Mouse (Mus musculus) embryonic facial prominence, embryonic 14.5 days (tissue): ENCODE data around the gene Sept9. TPM values are rescaled to one million over a fixed set of nuclear protein-coding genes. Genes with fewer than 3 reads are reported as not detected.
"Not testable (repeated sequence)": the region's sequence is repeated elsewhere in the genome, so short reads cannot be mapped to it uniquely, and the experiment has no call there.

Source experiments
- ATAC-seq: fragments of 200-750 bp; cut with Nextera tagmentation; 2 replicates; pipeline ENCODE4 v1.8.0; 2017; ENCODE audit warnings: low read depth, moderate number of reproducible peaks, moderate TSS enrichment
- DNase-seq: peaks from one replicate; pipeline ENCODE4 v3.0.0-alpha.2; 2015; ENCODE audit warnings: low spot score
- H3K27ac ChIP-seq: fragments of 300-500 bp; sonication (generic); replicated peaks from 2 replicates; pipeline ENCODE4 v1.5.1; 2014; ENCODE audit warnings: low read depth, mild to moderate bottlenecking, low read length, moderate library complexity
- H3K27me3 ChIP-seq: fragments of 300-500 bp; sonication (generic); replicated peaks from 2 replicates; pipeline ENCODE4 v1.6.1; 2014; ENCODE audit warnings: low read length; ENCODE audit not compliant: control insufficient read depth, insufficient read depth
- H3K36me3 ChIP-seq: fragments of 300-500 bp; sonication (generic); 2 replicates; pipeline ENCODE4 v1.6.1; 2014; ENCODE audit warnings: low read length, mixed read lengths; ENCODE audit not compliant: control insufficient read depth, insufficient read depth
- H3K4me1 ChIP-seq: fragments of 300-500 bp; sonication (generic); 2 replicates; pipeline ENCODE4 v1.6.1; 2014; ENCODE audit warnings: antibody characterized with exemption, low read length; ENCODE audit not compliant: control insufficient read depth, insufficient read depth
- H3K4me2 ChIP-seq: fragments of 300-500 bp; sonication (generic); 2 replicates; pipeline ENCODE4 v1.6.1; 2014; ENCODE audit warnings: low read depth, mild to moderate bottlenecking, low read length, moderate library complexity, mixed read lengths
- H3K4me3 ChIP-seq: fragments of 300-500 bp; sonication (generic); 2 replicates; pipeline ENCODE4 v1.5.1; 2014; ENCODE audit warnings: low read depth, mild to moderate bottlenecking, low read length
- H3K9ac ChIP-seq: fragments of 300-500 bp; sonication (generic); 2 replicates; pipeline ENCODE4 v1.6.1; 2014; ENCODE audit warnings: low read depth, mild to moderate bottlenecking, low read length, moderate library complexity, mixed read lengths
- H3K9me3 ChIP-seq: fragments of 300-500 bp; sonication (generic); 2 replicates; pipeline ENCODE4 v1.6.1; 2016; ENCODE audit warnings: low read length; ENCODE audit not compliant: control insufficient read depth
- WGBS: fragments of 180-500 bp; shearing (Covaris S2); extraction: QIAGEN DNeasy Blood & Tissue Kit; methylation state at CpG from one replicate; pipeline ENCODE4 v1.1.7; 2014; 5-methylcytosine and 5-hydroxymethylcytosine counted together
- polyA plus RNA-seq: library from polyadenylated mRNA; unstranded; fragments of >200 nt; fragmentation: Nextera tagmentation; extraction: Ambion mirVana; gene quantifications from 2 replicates; pipeline ENCODE4 v1.2.1, GENCODE M21; 2014

Sept9 gene
- polyA plus RNA-seq, 1 experiment from 2014 or later, result 115 TPM

GRCm38 (mm10) chr11:117338503-117338902 lies 139.0 kb downstream of the Sept9 start:
- no peak overlapping the region for H3K27ac ChIP-seq
- H3K27me3 ChIP-seq, result no peaks in the 10 kb centered on the region
- no peaks in the 10 kb centered on the region for H3K9me3 ChIP-seq
- 68% methylated on average over 8 of the region's 8 CpGs for WGBS
- 0 out of 2 replicates have a peak overlapping the region, but pooled peaks have one; percentile 30 for H3K9ac ChIP-seq
- H3K36me3 ChIP-seq, result 0 out of 2 replicates have a peak, but pooled peaks cover 2% of the 10 kb centered on the region
- H3K4me2 ChIP-seq, result no peak overlapping the region
- ATAC-seq (peak; percentile 24), DNase-seq (peak; percentile 80)
- H3K4me1 ChIP-seq, result peaks cover 50% of the 10 kb centered on the region
- no peak overlapping the region for H3K4me3 ChIP-seq

- Histone ChIP-seq H3K36me3 (0 out of 2 replicates have a peak, but pooled peaks cover 2% of the 10 kb centered on the region), H3K9ac (no peak overlapping the region), H3K9me3 (no peaks in the 10 kb centered on the region), H3K4me3 (no peak overlapping the region), H3K27me3 (no peaks in the 10 kb centered on the region), H3K27ac (no peak overlapping the region), H3K4me2 (no peak overlapping the region), H3K4me1 (peaks cover 50% of the 10 kb centered on the region)
- DNase-seq (no peak), ATAC-seq (no peak)
- WGBS, result 89% methylated on average over 3 of the region's 3 CpGs
Observed at GRCm38 (mm10) chr11:117339050-117339449, 139.6 kb downstream of the Sept9 start.

GRCm38 (mm10) chr11:117341218-117341617 lies 141.8 kb downstream of the Sept9 start:
- 61% methylated on average over 7 of the region's 7 CpGs for WGBS
- H3K27ac ChIP-seq, result 0 out of 2 replicates have a peak overlapping the region, but pooled peaks have one; percentile 8
- no peak overlapping the region for H3K9ac ChIP-seq
- ATAC-seq (no peak), DNase-seq (no peak)
- 0 out of 2 replicates have a peak, but pooled peaks cover 2% of the 10 kb centered on the region for H3K36me3 ChIP-seq
- no peaks in the 10 kb centered on the region for H3K9me3 ChIP-seq
- H3K27me3 ChIP-seq, result no peaks in the 10 kb centered on the region
- peaks cover 58% of the 10 kb centered on the region for H3K4me1 ChIP-seq
- no peak overlapping the region for H3K4me2 ChIP-seq
- H3K4me3 ChIP-seq, result no peak overlapping the region

- Histone ChIP-seq H3K4me1 (peaks cover 67% of the 10 kb centered on the region), H3K9me3 (no peaks in the 10 kb centered on the region), H3K4me3 (no peak overlapping the region), H3K36me3 (0 out of 2 replicates have a peak, but pooled peaks cover 2% of the 10 kb centered on the region), H3K27me3 (no peaks in the 10 kb centered on the region), H3K27ac (no peak overlapping the region), H3K4me2 (no peak overlapping the region), H3K9ac (no peak overlapping the region)
- ATAC-seq (no peak), DNase-seq (no peak)
- WGBS, result 93% methylated on average over 7 of the region's 7 CpGs
Observed at GRCm38 (mm10) chr11:117342076-117342475, 142.6 kb downstream of the Sept9 start.

- H3K9me3 ChIP-seq, H3K4me2 ChIP-seq, H3K4me3 ChIP-seq, H3K36me3 ChIP-seq, H3K27me3 ChIP-seq, H3K27ac ChIP-seq, H3K9ac ChIP-seq, ATAC-seq, DNase-seq: not testable (repeated sequence)
- 88% methylated on average over 6 of the region's 6 CpGs for WGBS
- H3K4me1 ChIP-seq, result peaks cover 71% of the 10 kb centered on the region
Observed at GRCm38 (mm10) chr11:117342490-117342889, 143.0 kb downstream of the Sept9 start.

- WGBS, result 83% methylated on average over 5 of the region's 5 CpGs
- Histone ChIP-seq H3K9ac (no peak overlapping the region), H3K4me3 (no peak overlapping the region), H3K9me3 (no peaks in the 10 kb centered on the region), H3K4me2 (no peak overlapping the region), H3K4me1 (peaks cover 72% of the 10 kb centered on the region), H3K36me3 (0 out of 2 replicates have a peak, but pooled peaks cover 2% of the 10 kb centered on the region), H3K27me3 (no peaks in the 10 kb centered on the region), H3K27ac (peak overlapping the region; percentile 84; the same call in 1 of the 2 replicates)
- ATAC-seq, result no peak
- no peak for DNase-seq
Observed at GRCm38 (mm10) chr11:117343800-117344199, 144.3 kb downstream of the Sept9 start.

GRCm38 (mm10) chr11:117344339-117345021 lies 145.0 kb downstream of the Sept9 start:
- Histone ChIP-seq H3K9me3 (no peaks in the 10 kb centered on the region), H3K4me2 (peak overlapping the region; percentile 41), H3K36me3 (0 out of 2 replicates have a peak, but pooled peaks cover 2% of the 10 kb centered on the region), H3K27ac (peak overlapping the region; percentile 84), H3K4me1 (peaks cover 74% of the 10 kb centered on the region), H3K27me3 (no peaks in the 10 kb centered on the region), H3K4me3 (no peak overlapping the region), H3K9ac (peak overlapping the region; percentile 30; the same call in 1 of the 2 replicates)
- peak; percentile 8; the same call in 1 of the 2 replicates for ATAC-seq
- no peak for DNase-seq
- WGBS, result 34% methylated on average over 11 of the region's 11 CpGs

GRCm38 (mm10) chr11:117345022-117345765 lies 145.7 kb downstream of the Sept9 start:
- DNase-seq (peak; percentile 92), ATAC-seq (peak; percentile 80)
- peak overlapping the region; percentile 84 for H3K27ac ChIP-seq
- no peak overlapping the region for H3K4me3 ChIP-seq
- no peaks in the 10 kb centered on the region for H3K9me3 ChIP-seq
- peaks cover 75% of the 10 kb centered on the region for H3K4me1 ChIP-seq
- H3K4me2 ChIP-seq, result peak overlapping the region; percentile 41
- H3K9ac ChIP-seq, result peak overlapping the region; percentile 30; the same call in 1 of the 2 replicates
- H3K36me3 ChIP-seq, result 0 out of 2 replicates have a peak, but pooled peaks cover 2% of the 10 kb centered on the region
- no peaks in the 10 kb centered on the region for H3K27me3 ChIP-seq
- 8% methylated on average over 12 of the region's 12 CpGs for WGBS
